8 mouse cellular contexts compared by ENCODE assay signal in genomic region chr4:129247381-129248242, GRCm38 (mm10). TPM values are rescaled to one million over a fixed set of nuclear protein-coding genes. Genes with fewer than 3 reads are reported as not detected.
DNase-seq lines count a peak whose midpoint lies in the region; ATAC-seq and TF ChIP-seq lines count a peak whose summit lies in the region.

No protein-coding gene starts in this region.

- H3K27ac ChIP-seq in ES-Bruce4 (ENCODE audit: insufficient read depth, low read length), result no peak overlapping the region
- no peak overlapping the region for H3K27ac ChIP-seq in hindbrain, embryonic 11.5 days (ENCODE audit: low read depth, low read length)
- no peak overlapping the region for H3K27ac ChIP-seq in liver, embryonic 14.5 days
- peak overlapping the region; percentile 94 for H3K27ac ChIP-seq in stomach, embryonic 16.5 days (ENCODE audit: low read length)

- TF ChIP-seq CTCF in ES-Bruce4 (IDR thresholded peaks at IDR 0.05; ENCODE audit: low read depth, low read length), result no peak
- no peak for TF ChIP-seq CTCF in liver, embryonic 14.5 days (IDR thresholded peaks at IDR 0.05; ENCODE audit: low read depth)

- H3K27me3 ChIP-seq in ES-Bruce4 (ENCODE audit: control insufficient read depth, insufficient read depth, low read length, poor library complexity, severe bottlenecking), result no peaks in the 10 kb centered on the region
- H3K27me3 ChIP-seq in hindbrain, embryonic 11.5 days (ENCODE audit: control insufficient read depth, insufficient read depth, low read length), result peaks cover 43% of the 10 kb centered on the region
- H3K27me3 ChIP-seq in liver, embryonic 14.5 days (ENCODE audit: control insufficient read depth, insufficient read depth, low read length), result peaks cover 63% of the 10 kb centered on the region
- no peaks in the 10 kb centered on the region for H3K27me3 ChIP-seq in stomach, embryonic 16.5 days (ENCODE audit: control insufficient read depth, insufficient read depth, low read length)

- TF ChIP-seq POLR2A in ES-Bruce4 (IDR thresholded peaks at IDR 0.05; ENCODE audit: insufficient read depth, low read length), result no peak

- H3K9ac ChIP-seq in ES-Bruce4 (ENCODE audit: low read depth, poor library complexity, severe bottlenecking), result peak overlapping the region; percentile 77
- peak overlapping the region; percentile 54 for H3K9ac ChIP-seq in hindbrain, embryonic 11.5 days (ENCODE audit: low read depth, low read length)
- peak overlapping the region; percentile 25; the same call in 1 of the 2 replicates for H3K9ac ChIP-seq in liver, embryonic 14.5 days (replicated peaks)
- peak overlapping the region; percentile 93 for H3K9ac ChIP-seq in stomach, embryonic 16.5 days (ENCODE audit: low read length)

- H3K4me3 ChIP-seq in ES-Bruce4 (ENCODE audit: low read depth, low read length), result peak overlapping the region; percentile 87
- H3K4me3 ChIP-seq in hindbrain, embryonic 11.5 days (ENCODE audit: low read depth, low read length), result peak overlapping the region; percentile 36
- peak overlapping the region; percentile 52 to 60 for H3K4me3 ChIP-seq in liver, embryonic 14.5 days (ENCODE audit: insufficient read depth in 1 of 2, low read depth in 2 of 2, low read length in 2 of 2)
- peak overlapping the region; percentile 74 for H3K4me3 ChIP-seq in stomach, embryonic 16.5 days (replicated peaks; ENCODE audit: low read length)

- no peaks in the 10 kb centered on the region for H3K9me3 ChIP-seq in ES-Bruce4 (replicated peaks; ENCODE audit: control insufficient read depth, insufficient read depth, low read length, poor library complexity, severe bottlenecking)
- H3K9me3 ChIP-seq in hindbrain, embryonic 11.5 days (ENCODE audit: control insufficient read depth, low read length), result no peaks in the 10 kb centered on the region
- H3K9me3 ChIP-seq in liver, embryonic 14.5 days (ENCODE audit: control insufficient read depth, low read length), result no peaks in the 10 kb centered on the region
- no peaks in the 10 kb centered on the region for H3K9me3 ChIP-seq in stomach, embryonic 16.5 days (replicated peaks; ENCODE audit: control insufficient read depth, low read length)

- no peaks in the 10 kb centered on the region for H3K36me3 ChIP-seq in ES-Bruce4 (ENCODE audit: control insufficient read depth, insufficient read depth, low read length, poor library complexity, severe bottlenecking)
- no peaks in the 10 kb centered on the region for H3K36me3 ChIP-seq in hindbrain, embryonic 11.5 days (ENCODE audit: control insufficient read depth, insufficient read depth, low read length)
- no peaks in the 10 kb centered on the region for H3K36me3 ChIP-seq in liver, embryonic 14.5 days (replicated peaks; ENCODE audit: control insufficient read depth, insufficient read depth, low read depth)
- H3K36me3 ChIP-seq in stomach, embryonic 16.5 days (ENCODE audit: control insufficient read depth, insufficient read depth, low read length), result no peaks in the 10 kb centered on the region

- WGBS in hindbrain, embryonic 11.5 days, result 9% methylated on average over 24 of the region's 24 CpGs
- 10% methylated on average over 24 of the region's 24 CpGs for WGBS in liver, embryonic 14.5 days (ENCODE audit: insufficient replicate concordance)
- WGBS in stomach, embryonic 16.5 days, result 9% methylated on average over 24 of the region's 24 CpGs

- no peak for ATAC-seq in hindbrain, embryonic 11.5 days (ENCODE audit: low FRiP score)
- no peak for ATAC-seq in liver, embryonic 14.5 days (ENCODE audit: insufficient read depth)
- ATAC-seq in stomach, embryonic 16.5 days (ENCODE audit: insufficient read depth, low FRiP score), result 0 out of 2 replicates have a peak, but pooled peaks have one; percentile 10

- peak overlapping the region; percentile 92 for H3K4me2 ChIP-seq in hindbrain, embryonic 11.5 days (replicated peaks; ENCODE audit: low read depth, low read length)
- H3K4me2 ChIP-seq in liver, embryonic 14.5 days (ENCODE audit: low read depth), result peak overlapping the region; percentile 87
- peak overlapping the region; percentile 93 for H3K4me2 ChIP-seq in stomach, embryonic 16.5 days (ENCODE audit: low read depth, low read length)

- no peak for TF ChIP-seq EP300 in ES-Bruce4 (IDR thresholded peaks at IDR 0.05; ENCODE audit: insufficient read depth, low read depth, low read length)
- TF ChIP-seq EP300 in liver, embryonic 14.5 days (IDR thresholded peaks at IDR 0.05; ENCODE audit: low read depth), result no peak

- peaks cover 10% of the 10 kb centered on the region for H3K4me1 ChIP-seq in ES-Bruce4 (ENCODE audit: control insufficient read depth, insufficient read depth, low read length)
- peaks cover 13% of the 10 kb centered on the region for H3K4me1 ChIP-seq in hindbrain, embryonic 11.5 days (replicated peaks; ENCODE audit: control insufficient read depth, insufficient read depth, low read length)
- peaks cover 7 to 17% of the 10 kb centered on the region in 2 experiments for H3K4me1 ChIP-seq in liver, embryonic 14.5 days (replicated peaks; ENCODE audit: control insufficient read depth in 2 of 2, insufficient read depth in 2 of 2, low read length in 1 of 2)
- H3K4me1 ChIP-seq in stomach, embryonic 16.5 days (ENCODE audit: control insufficient read depth, insufficient read depth, low read length), result peaks cover 28% of the 10 kb centered on the region

- DNase-seq in cerebellum, adult 11-12 months, result peak; percentile 47
- no peak for DNase-seq in cerebellum, postnatal 4 days (ENCODE audit: low spot score in 2 of 2)
- DNase-seq in hindbrain, embryonic 11.5 days (ENCODE audit: low spot score), result no peak
- no peak for DNase-seq in liver, embryonic 14.5 days (ENCODE audit: low read depth in 3 of 3, low spot score in 3 of 3)
- no peak for DNase-seq in urinary bladder, adult 2 months (ENCODE audit: low spot score)
- DNase-seq in retina, embryonic 14.5 days (ENCODE audit: low spot score), result no peak

RNA-seq across cellular contexts. Expression of gene C77080, which starts 13.6 kb away (rescaled TPM):
- polyA plus RNA-seq in ES-Bruce4 (2011; ENCODE audit: insufficient read depth, insufficient read length, low read depth, missing spikeins), result 50.2 and 55.1 TPM in 2 replicates
- polyA plus RNA-seq in hindbrain, embryonic 11.5 days (2014; fragmentation: Nextera tagmentation; extraction: Ambion mirVana), result 3.2 and 3.6 TPM in 2 replicates
- 1.2 and 1.5 TPM in 2 replicates for polyA plus RNA-seq in liver, embryonic 14.5 days (2012; rRNA removed)
- 0.74 and 0.91 TPM in 2 replicates for polyA plus RNA-seq in liver, embryonic 14.5 days (2014; fragmentation: Nextera tagmentation; extraction: Ambion mirVana)
- polyA plus RNA-seq in stomach, embryonic 16.5 days (2015; fragmentation: Nextera tagmentation; extraction: Ambion mirVana), result 8.2 and 8.5 TPM in 2 replicates
- 29.7 and 32.1 TPM in 2 replicates for polyA plus RNA-seq in urinary bladder, adult 2 months (2012; rRNA removed)

RNA-seq across cellular contexts. Expression of gene Sync, which starts 39.8 kb away (rescaled TPM):
- 0.87 and 0.90 TPM in 2 replicates for polyA plus RNA-seq in ES-Bruce4 (2011; ENCODE audit: insufficient read depth, insufficient read length, low read depth, missing spikeins)
- 0.56 and 0.99 TPM in 2 replicates for polyA plus RNA-seq in hindbrain, embryonic 11.5 days (2014; fragmentation: Nextera tagmentation; extraction: Ambion mirVana)
- 0.01 and 0.03 TPM in 2 replicates for polyA plus RNA-seq in liver, embryonic 14.5 days (2012; rRNA removed)
- polyA plus RNA-seq in liver, embryonic 14.5 days (2014; fragmentation: Nextera tagmentation; extraction: Ambion mirVana), result 0.08 TPM in 1 of 2 replicates, not detected in the other
- 3.0 and 3.9 TPM in 2 replicates for polyA plus RNA-seq in stomach, embryonic 16.5 days (2015; fragmentation: Nextera tagmentation; extraction: Ambion mirVana)
- polyA plus RNA-seq in urinary bladder, adult 2 months (2012; rRNA removed), result 3.1 and 4.0 TPM in 2 replicates

RNA-seq across cellular contexts. Expression of gene Yars, which starts 58.1 kb away (rescaled TPM):
- polyA plus RNA-seq in ES-Bruce4 (2011; ENCODE audit: insufficient read depth, insufficient read length, low read depth, missing spikeins), result 90.6 and 99.8 TPM in 2 replicates
- 102 and 109 TPM in 2 replicates for polyA plus RNA-seq in hindbrain, embryonic 11.5 days (2014; fragmentation: Nextera tagmentation; extraction: Ambion mirVana)
- polyA plus RNA-seq in liver, embryonic 14.5 days (2012; rRNA removed), result 17.3 and 28.7 TPM in 2 replicates
- polyA plus RNA-seq in liver, embryonic 14.5 days (2014; fragmentation: Nextera tagmentation; extraction: Ambion mirVana), result 53.2 and 59.8 TPM in 2 replicates
- 72.9 and 80.0 TPM in 2 replicates for polyA plus RNA-seq in stomach, embryonic 16.5 days (2015; fragmentation: Nextera tagmentation; extraction: Ambion mirVana)
- 36.8 and 38.3 TPM in 2 replicates for polyA plus RNA-seq in urinary bladder, adult 2 months (2012; rRNA removed)

RNA-seq across cellular contexts. Expression of gene S100pbp, which starts 58.1 kb away (rescaled TPM):
- polyA plus RNA-seq in ES-Bruce4 (2011; ENCODE audit: insufficient read depth, insufficient read length, low read depth, missing spikeins), result 80.0 and 83.5 TPM in 2 replicates
- polyA plus RNA-seq in hindbrain, embryonic 11.5 days (2014; fragmentation: Nextera tagmentation; extraction: Ambion mirVana), result 19.9 and 20.7 TPM in 2 replicates
- 12.2 and 12.5 TPM in 2 replicates for polyA plus RNA-seq in liver, embryonic 14.5 days (2012; rRNA removed)
- polyA plus RNA-seq in liver, embryonic 14.5 days (2014; fragmentation: Nextera tagmentation; extraction: Ambion mirVana), result 4.5 and 4.8 TPM in 2 replicates
- polyA plus RNA-seq in stomach, embryonic 16.5 days (2015; fragmentation: Nextera tagmentation; extraction: Ambion mirVana), result 13.0 and 13.1 TPM in 2 replicates
- 19.8 and 21.7 TPM in 2 replicates for polyA plus RNA-seq in urinary bladder, adult 2 months (2012; rRNA removed)

Comparison
In these comparisons a context has a peak if more than half of its experiments do, and no peak if none do; other contexts are left out.
1. H3K4me3 ChIP-seq: peak in every context shown above with its lines; median percentile 87 in ES-Bruce4; 74 in stomach, embryonic 16.5 days; 56 in liver, embryonic 14.5 days; 36 in hindbrain, embryonic 11.5 days.
2. H3K9ac ChIP-seq: peak in every context shown above with its lines; median percentile 93 in stomach, embryonic 16.5 days; 77 in ES-Bruce4; 54 in hindbrain, embryonic 11.5 days; 25 in liver, embryonic 14.5 days.